Mouse (Mus musculus) stomach, postnatal 0 days (tissue): Measurements from ENCODE around the gene Ssna1. TPM values are rescaled to one million over a fixed set of nuclear protein-coding genes. Genes with fewer than 3 reads are reported as not detected.

Experiments used
- ATAC-seq: fragments of 200-750 bp; cut with Nextera tagmentation; 2 replicates; pipeline ENCODE4 v1.8.0; 2017; ENCODE audit not compliant: low FRiP score, low TSS enrichment
- DNase-seq: peaks from one replicate; pipeline ENCODE4 v3.0.0-alpha.2; 2016; ENCODE audit warnings: low spot score
- H3K27ac ChIP-seq: fragments of 300-500 bp; sonication (generic); replicated peaks from 2 replicates; pipeline ENCODE4 v1.5.1; 2014; ENCODE audit warnings: mild to moderate bottlenecking, control low read depth
- H3K27me3 ChIP-seq: fragments of 300-500 bp; sonication (generic); 2 replicates; pipeline ENCODE4 v1.6.1; 2014; ENCODE audit warnings: low read length; ENCODE audit not compliant: control insufficient read depth, insufficient read depth
- H3K36me3 ChIP-seq: fragments of 300-500 bp; sonication (generic); 2 replicates; pipeline ENCODE4 v1.6.1; 2014; ENCODE audit warnings: low read length, mixed read lengths; ENCODE audit not compliant: control insufficient read depth, insufficient read depth
- H3K4me1 ChIP-seq: fragments of 300-500 bp; sonication (generic); replicated peaks from 2 replicates; pipeline ENCODE4 v1.6.1; 2014; ENCODE audit warnings: antibody characterized with exemption; ENCODE audit not compliant: control insufficient read depth, insufficient read depth
- H3K4me2 ChIP-seq: fragments of 300-500 bp; sonication (generic); replicated peaks from 2 replicates; pipeline ENCODE4 v1.6.1; 2014; ENCODE audit warnings: low read depth, mild to moderate bottlenecking, control low read depth, moderate library complexity
- H3K4me3 ChIP-seq: fragments of 300-500 bp; sonication (generic); 2 replicates; pipeline ENCODE4 v1.5.1; 2014; ENCODE audit warnings: low read depth, low read length, control low read depth
- H3K9ac ChIP-seq: fragments of 300-500 bp; sonication (generic); 2 replicates; pipeline ENCODE4 v1.6.1; 2014; ENCODE audit warnings: mild to moderate bottlenecking, low read length, control low read depth, mixed read lengths
- H3K9me3 ChIP-seq: fragments of 300-500 bp; sonication (generic); 2 replicates; pipeline ENCODE4 v1.6.1; 2016; ENCODE audit warnings: low read length; ENCODE audit not compliant: control insufficient read depth
- CTCF ChIP-seq: IDR thresholded peaks from 2 replicates; pipeline ENCODE4 v1.5.1; 2016; ENCODE audit warnings: antibody characterized with exemption, low read depth, mild to moderate bottlenecking, moderate library complexity
- EP300 ChIP-seq: optimal IDR thresholded peaks from 2 replicates; pipeline ENCODE3; 2016; ENCODE audit warnings: antibody characterized with exemption
- WGBS: fragments of 180-500 bp; shearing (Covaris S2); extraction: QIAGEN DNeasy Blood & Tissue Kit; methylation state at CpG from one replicate; pipeline ENCODE4 v1.1.7; 2014; 5-methylcytosine and 5-hydroxymethylcytosine counted together
- polyA plus RNA-seq: library from polyadenylated mRNA; unstranded; fragments of >200 nt; fragmentation: Nextera tagmentation; extraction: Ambion mirVana; gene quantifications from 2 replicates; pipeline ENCODE4 v1.2.1, GENCODE M21; 2015

Ssna1 gene
- polyA plus RNA-seq, result 149 and 162 TPM in 2 replicates

DNA sequence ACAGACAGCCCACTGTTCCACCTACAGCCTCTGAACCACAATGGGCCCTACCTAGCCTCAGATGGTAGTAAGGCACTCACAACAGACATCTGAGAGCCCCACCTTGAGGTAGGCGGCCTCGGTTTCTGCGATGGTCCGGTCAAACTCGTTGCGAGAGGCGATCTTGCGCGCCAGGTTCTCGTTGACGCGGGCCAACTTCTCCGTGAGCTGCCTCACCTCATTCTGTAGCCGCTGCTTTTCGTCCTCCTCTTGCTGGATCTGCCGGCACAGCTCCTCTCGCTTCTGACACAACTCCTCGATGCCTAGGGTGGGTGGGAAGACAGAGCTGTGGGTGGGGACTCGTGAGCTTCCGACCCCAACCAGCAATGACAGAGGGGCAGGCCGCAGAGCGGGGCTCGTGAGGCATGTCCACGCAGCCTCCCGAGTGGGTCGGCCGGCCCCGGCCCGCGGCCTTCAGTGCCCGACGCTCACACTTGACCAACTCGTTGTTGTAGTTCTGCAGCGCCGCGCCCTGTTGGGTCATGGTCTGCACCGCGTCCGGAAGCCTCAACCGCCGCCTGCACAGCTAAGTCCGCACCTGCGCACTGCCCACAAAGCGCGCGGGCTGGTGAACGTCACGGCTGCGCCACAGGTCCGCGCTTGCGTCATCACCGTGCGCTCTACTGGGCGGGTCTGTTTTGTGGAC, at the start of gene Ssna1, which contains the start of gene Anapc2:
TSS of gene Ssna1 (minus strand) at position 612 of the 685 bp plus-strand sequence.
TSS of gene Anapc2 (plus strand) at position 652 of the 685 bp plus-strand sequence.
- Histone ChIP-seq H3K36me3 (peaks cover 14% of the 10 kb centered on the region), H3K4me1 (peaks cover 9% of the 10 kb centered on the region), H3K9me3 (no peaks in the 10 kb centered on the region), H3K27me3 (no peaks in the 10 kb centered on the region), H3K4me3 (peak within 1 kb of the TSS; percentile 74), H3K27ac (peak within 1 kb of the TSS; percentile 93), H3K9ac (peak within 1 kb of the TSS; percentile 87), H3K4me2 (peak within 1 kb of the TSS; percentile 95)
- TF ChIP-seq EP300 (no peak), CTCF (peak; percentile 68)
- DNase-seq, result peak; percentile 99
- peak; percentile 95 for ATAC-seq
- WGBS, result under 1% methylated on average over 55 of the region's 55 CpGs

- Histone ChIP-seq H3K4me2 (no peak overlapping the region), H3K9me3 (no peaks in the 10 kb centered on the region), H3K4me3 (no peak overlapping the region), H3K27ac (no peak overlapping the region), H3K27me3 (no peaks in the 10 kb centered on the region), H3K4me1 (no peaks in the 10 kb centered on the region), H3K36me3 (no peaks in the 10 kb centered on the region), H3K9ac (no peak overlapping the region)
- no peak for DNase-seq
- 35% methylated on average over 2 of the region's 2 CpGs for WGBS
- no peak for ATAC-seq
- no peak for TF ChIP-seq CTCF
Measured at GRCm38 (mm10) chr2:25320084-25320483, 47.8 kb upstream of the Ssna1 start.

DNA sequence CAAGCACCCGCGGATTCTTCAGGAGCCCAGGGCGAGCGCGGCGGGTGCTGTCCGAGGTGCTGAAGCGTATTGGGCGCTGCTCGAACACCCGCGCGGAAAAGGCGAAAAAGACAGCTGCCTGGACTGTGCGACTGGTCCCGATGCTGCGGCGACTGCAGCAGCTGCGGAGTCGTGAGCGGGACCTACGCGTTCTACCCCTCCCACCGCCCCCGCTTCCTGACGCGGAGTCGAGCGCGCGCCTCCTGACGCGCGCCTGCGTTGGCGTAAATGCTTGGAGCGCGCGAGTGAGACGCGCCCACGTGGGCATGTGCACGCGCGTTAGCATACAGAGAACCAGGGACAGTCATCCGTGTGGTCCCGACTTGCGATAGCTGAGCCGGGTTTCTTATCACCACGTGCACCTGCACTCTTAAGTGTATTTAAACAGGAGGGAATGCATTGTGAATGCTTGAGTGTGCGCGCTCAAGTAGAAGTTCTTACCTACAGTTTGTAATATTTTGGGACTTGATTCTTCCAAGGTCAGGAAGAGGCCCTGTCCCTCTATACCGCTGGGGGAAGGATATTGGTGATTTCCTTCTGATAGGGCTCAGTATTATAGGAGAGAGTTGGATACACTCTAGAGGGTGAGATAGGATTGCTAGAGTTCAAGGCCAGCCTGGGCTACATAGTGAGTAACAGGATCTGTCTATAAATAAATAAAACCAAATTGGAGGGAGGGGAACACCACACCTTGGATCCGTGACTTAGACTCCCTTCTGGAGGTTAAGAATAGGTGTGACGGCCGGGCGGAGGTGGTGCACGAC, 46.9 kb upstream of the Ssna1 start, which contains the start of gene Grin1:
TSS of gene Grin1 (minus strand) at position 217 of the 803 bp plus-strand sequence.
- no peak within 1 kb of the TSS for H3K9ac ChIP-seq
- H3K27me3 ChIP-seq, result no peaks in the 10 kb centered on the region
- no peak for TF ChIP-seq CTCF
- no peak for TF ChIP-seq EP300
- peak; percentile 60; the same call in 1 of the 2 replicates for ATAC-seq
- 10% methylated on average over 57 of the region's 58 CpGs for WGBS
- H3K4me2 ChIP-seq, result peak within 1 kb of the TSS; percentile 48
- peak; percentile 75 for DNase-seq
- H3K27ac ChIP-seq, result no peak within 1 kb of the TSS
- no peaks in the 10 kb centered on the region for H3K4me1 ChIP-seq
- H3K9me3 ChIP-seq, result no peaks in the 10 kb centered on the region
- H3K4me3 ChIP-seq, result peak within 1 kb of the TSS; percentile 24
- H3K36me3 ChIP-seq, result no peaks in the 10 kb centered on the region

GRCm38 (mm10) chr2:25318119-25318966, 46.1 kb upstream of the Ssna1 start:
- TF ChIP-seq EP300, result no peak
- TF ChIP-seq CTCF, result no peak
- Histone ChIP-seq H3K4me1 (no peaks in the 10 kb centered on the region), H3K4me2 (peak overlapping the region; percentile 48), H3K9me3 (no peaks in the 10 kb centered on the region), H3K4me3 (peak overlapping the region; percentile 24), H3K36me3 (no peaks in the 10 kb centered on the region), H3K27ac (no peak overlapping the region), H3K27me3 (no peaks in the 10 kb centered on the region), H3K9ac (no peak overlapping the region)
- DNase-seq, result no peak
- 6% methylated on average over 30 of the region's 31 CpGs for WGBS
- peak; percentile 31; the same call in 1 of the 2 replicates for ATAC-seq

- TF ChIP-seq CTCF, result no peak
- TF ChIP-seq EP300, result no peak
- no peaks in the 10 kb centered on the region for H3K36me3 ChIP-seq
- no peak overlapping the region for H3K9ac ChIP-seq
- 7% methylated on average over 11 of the region's 11 CpGs for WGBS
- H3K4me2 ChIP-seq, result 0 out of 2 replicates have a peak overlapping the region, but pooled peaks have one; percentile 27
- peak; percentile 66 for DNase-seq
- ATAC-seq, result 0 out of 2 replicates have a peak, but pooled peaks have one; percentile 48
- H3K4me1 ChIP-seq, result no peaks in the 10 kb centered on the region
- H3K27me3 ChIP-seq, result no peaks in the 10 kb centered on the region
- no peaks in the 10 kb centered on the region for H3K9me3 ChIP-seq
- no peak overlapping the region for H3K4me3 ChIP-seq
- no peak overlapping the region for H3K27ac ChIP-seq
Measured at GRCm38 (mm10) chr2:25311491-25311891, 39.3 kb upstream of the Ssna1 start.
